Mouse (Mus musculus) layer of hippocampus, adult 11-12 months (tissue): Measurements from ENCODE around the gene Odaph.

Experiments used
- DNase-seq: peaks from one replicate; pipeline ENCODE4 v3.0.0; 2022; ENCODE audit warnings: low spot score

Odaph gene

GRCm38 (mm10) chr5:91991191-91991937 lies 4.1 kb downstream of the Odaph start:
- DNase-seq: no peak

DNA sequence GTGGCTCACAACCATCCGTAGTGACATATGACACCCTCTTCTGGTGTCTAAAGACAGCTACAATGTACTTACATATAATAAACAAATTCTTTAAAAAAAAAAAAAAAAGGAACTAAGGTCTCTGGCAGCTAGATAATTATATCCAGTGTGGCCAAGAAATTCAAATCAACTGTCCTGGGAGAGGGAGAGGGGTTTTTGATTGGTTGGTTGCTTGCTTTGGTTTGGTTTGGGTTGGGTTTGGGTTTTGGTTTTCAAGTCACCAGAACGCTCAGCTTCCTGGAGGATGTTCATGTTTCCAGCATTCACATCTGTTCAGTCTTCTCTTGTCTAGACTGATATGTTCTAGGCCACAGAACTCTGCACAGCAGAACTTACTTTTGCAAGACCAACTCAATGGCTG lies 5.8 kb downstream of the Odaph start:
- DNase-seq: no peak

DNA sequence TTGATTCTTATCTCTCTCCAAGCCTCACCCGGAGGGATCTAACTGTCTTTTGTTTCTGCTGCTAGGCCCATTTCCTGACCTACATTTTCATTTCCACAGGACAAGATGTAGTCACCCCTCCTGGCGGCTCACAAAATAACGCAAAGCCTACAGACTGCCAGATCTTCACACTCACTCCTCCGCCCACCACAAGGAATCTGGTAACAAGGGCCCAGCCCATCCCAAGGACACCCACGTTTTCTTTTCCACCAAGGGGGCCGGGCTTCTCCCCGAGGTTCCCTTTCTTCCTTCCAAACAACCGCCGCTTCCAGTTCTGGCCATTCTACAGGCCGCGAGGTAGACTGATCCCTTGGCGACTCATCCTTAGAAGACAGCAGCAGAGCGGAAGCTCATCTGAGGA lies 7.3 kb downstream of the Odaph start:
- DNase-seq: peak; percentile 30

- no peak for DNase-seq
Measured at GRCm38 (mm10) chr5:92000770-92001169, 13.5 kb downstream of the Odaph start.

DNA sequence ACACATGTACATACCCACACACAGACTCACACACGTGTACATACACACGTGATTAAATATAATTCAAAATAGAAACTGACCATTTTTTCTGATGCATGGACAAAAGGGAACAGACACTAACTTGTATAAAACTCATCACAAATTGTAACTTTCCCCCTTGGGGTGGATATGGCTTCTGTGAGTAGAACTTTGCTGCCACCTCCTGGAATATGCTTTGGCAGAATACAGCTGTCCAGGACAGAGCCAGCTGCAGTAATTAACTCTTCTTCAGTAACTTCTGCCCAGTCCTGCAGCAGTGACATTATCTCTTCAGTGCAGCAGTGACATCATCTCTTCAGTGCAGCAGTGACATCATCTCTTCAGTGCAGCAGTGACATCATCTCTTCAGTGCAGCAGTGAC lies 15.7 kb downstream of the Odaph start:
- DNase-seq: peak; percentile 11

DNA sequence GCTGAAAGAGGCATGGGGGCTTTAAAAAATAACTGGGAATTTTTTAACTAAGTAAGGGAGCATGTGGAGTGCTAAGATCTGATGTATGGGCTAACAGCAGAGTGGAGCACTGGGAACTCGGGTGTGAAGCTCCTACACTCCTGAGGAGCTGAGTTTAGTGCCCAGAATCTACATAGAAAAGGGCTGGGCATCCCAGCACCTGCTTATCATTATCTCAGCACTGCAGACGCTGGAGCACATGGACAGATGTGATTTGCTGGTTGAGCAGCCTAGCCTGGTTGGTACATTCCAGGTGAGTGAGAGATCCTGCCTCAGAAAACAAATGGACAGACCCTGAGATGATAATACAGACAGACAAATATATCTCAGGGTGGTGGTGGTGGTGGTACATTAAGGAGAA lies 22.6 kb downstream of the Odaph start:
- DNase-seq: no peak

- DNase-seq: no peak
Measured at GRCm38 (mm10) chr5:92011756-92012155, 24.5 kb downstream of the Odaph start.

DNA sequence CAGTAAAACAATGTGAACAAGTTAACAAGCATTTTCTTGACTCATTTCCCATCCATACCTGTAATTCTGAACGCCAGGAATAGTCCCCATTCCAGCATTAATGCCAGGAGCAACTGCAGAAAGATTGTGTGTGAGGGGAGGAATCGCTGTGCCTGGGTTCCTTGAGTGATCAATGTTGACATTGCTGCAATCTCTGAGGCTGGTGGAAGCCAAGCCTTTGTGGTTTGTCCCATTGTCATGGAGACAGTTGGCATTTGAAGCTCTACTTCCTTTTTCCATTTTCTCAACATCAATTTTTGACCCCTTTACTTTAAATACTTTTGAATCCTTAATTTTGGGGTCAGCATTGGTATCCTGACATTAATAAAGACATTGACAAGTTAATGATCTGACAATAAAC lies 32.7 kb downstream of the Odaph start:
- DNase-seq: no peak

- DNase-seq: peak; percentile 93
Measured at GRCm38 (mm10) chr5:92042377-92043348, 55.4 kb downstream of the Odaph start.

GRCm38 (mm10) chr5:92043783-92044182 lies 56.5 kb downstream of the Odaph start, which contains the start of gene Cdkl2:
Gene Cdkl2 (minus strand): TSS chr5:92043883.
- no peak for DNase-seq
